Mouse (Mus musculus) retina, embryonic 14.5 days (tissue): ENCODE data around the gene Il10.

ENCODE experiments used
- DNase-seq: peaks from one replicate; pipeline ENCODE4 v3.0.0-alpha.2; 2015; ENCODE audit warnings: low spot score

Il10 gene

DNA sequence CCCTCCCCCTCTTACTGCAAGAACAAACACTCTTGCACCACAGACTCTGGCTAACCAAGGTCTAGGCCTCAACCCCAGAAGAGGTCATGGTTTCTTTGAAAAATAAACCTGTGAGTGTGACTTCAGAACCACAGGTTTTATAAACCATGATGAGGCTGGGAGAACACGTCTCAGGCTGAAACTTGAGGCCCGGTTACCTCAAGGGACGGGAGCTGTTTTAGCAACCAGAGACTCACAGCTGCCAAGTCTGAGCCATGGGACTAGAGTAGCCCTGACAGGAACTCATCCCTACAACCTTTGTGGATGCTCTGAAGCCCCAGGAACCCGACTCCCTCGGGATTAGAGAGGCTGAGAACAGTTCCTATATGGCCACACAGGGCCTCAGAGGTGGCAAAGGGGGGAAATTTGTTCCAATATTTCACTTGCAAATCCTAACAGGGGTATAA, 29.7 kb downstream of the Il10 start:
- no peak for DNase-seq

- no peak for DNase-seq
Measured at GRCm38 (mm10) chr1:131050011-131050410, 30.4 kb downstream of the Il10 start.

DNA sequence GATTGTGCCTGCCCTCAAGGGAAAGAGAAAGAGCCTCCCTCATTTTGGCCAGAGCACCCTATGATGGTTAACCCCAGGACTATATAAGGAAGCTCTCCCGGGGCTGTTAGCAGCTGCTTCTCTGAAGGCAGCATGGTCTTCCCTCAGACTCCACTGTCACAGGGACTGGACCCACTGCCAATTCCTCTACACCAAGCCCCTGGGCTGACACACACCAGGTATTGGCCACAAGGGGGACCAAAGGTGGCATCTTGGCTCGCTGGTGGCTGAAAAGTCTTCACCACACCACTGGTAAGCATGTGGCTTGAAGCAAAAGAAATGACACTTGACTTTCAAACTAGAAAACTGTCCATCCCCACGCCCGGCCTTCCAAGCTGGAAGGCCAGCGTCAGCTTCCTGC, 31.0 kb downstream of the Il10 start:
- DNase-seq: no peak

DNA sequence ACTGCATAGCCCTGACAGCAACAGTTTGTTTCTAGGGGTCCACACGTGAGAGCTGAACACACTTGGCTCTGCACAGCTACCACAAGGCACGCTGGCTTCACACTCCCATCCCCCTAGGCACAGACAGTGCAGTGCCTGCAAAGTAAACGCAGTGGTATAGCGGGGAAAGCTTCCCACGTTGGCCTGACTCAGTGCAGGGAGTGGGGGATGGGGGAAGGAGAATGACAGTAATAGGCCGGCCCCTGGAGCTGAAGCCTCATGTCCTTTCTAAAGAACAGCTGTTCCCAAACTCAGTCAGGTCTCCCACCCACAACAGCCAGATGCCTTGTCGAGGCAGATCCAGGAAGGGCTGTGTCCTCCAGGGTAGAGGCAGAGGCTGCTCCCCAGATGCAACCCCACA, 31.4 kb downstream of the Il10 start:
- DNase-seq: peak; percentile 12

DNA sequence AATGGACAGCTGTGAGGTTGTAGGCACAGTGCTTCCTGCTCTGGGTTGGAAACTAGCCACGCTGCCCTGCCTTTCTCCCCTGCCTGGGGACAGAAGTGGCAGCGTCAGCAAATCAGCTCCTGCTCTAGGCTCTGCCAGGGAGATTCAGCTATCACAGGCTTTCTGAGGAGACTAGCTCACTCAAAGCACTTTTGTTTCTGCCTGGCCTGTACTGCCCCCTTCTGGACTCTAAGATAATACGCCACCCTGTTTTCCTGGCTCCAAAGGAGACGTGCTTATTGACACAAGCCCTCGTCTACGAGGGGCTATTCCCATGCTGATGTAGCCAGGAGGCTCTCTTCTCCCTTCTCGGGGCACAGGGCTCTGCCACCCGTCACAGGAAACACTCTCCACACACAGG, 33.6 kb downstream of the Il10 start:
- peak; percentile 88 for DNase-seq

DNA sequence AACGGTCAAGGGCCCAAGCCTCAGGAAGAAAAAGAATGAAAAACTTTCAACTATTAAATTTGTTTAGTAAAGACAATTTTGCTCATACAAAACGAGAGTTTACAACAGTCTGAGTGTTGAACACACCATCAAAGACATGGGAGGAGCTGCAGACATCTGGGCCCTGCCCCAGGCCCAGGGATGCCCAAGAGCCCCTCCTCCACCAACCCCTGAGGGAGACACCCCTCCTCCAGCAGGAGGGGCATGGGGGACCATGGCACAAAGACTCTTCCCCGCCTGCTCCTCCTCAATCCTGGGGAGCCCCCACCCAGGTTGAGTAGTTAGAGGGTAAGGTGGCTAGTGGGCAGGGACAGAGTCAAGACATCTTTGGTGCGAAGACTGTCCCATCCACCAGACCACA, 34.0 kb downstream of the Il10 start:
- no peak for DNase-seq

DNA sequence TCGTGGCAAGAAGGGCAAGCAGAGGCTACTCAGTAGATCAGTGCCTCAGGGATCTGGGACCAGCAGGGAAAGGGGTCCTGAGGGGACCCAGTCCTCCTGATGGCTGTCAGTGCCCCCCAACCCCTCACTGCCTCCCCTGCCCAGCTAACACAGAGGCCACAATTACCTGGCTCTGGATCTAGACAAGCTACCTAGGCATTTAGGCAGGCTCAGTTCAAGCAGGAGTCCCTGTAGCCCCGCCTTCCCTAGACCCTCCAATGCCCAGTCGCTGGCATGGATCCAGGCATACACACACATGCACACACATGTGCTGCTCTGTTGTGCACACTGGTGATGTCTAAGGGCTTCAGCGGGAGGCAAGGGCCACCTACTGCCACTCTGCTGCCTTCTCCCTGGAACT, 34.6 kb downstream of the Il10 start:
- DNase-seq: no peak

GRCm38 (mm10) chr1:131058431-131058830, 38.8 kb downstream of the Il10 start:
- DNase-seq: no peak

GRCm38 (mm10) chr1:131059411-131059810, 39.8 kb downstream of the Il10 start:
- no peak for DNase-seq

GRCm38 (mm10) chr1:131059841-131060240, 40.2 kb downstream of the Il10 start:
- DNase-seq: no peak

DNA sequence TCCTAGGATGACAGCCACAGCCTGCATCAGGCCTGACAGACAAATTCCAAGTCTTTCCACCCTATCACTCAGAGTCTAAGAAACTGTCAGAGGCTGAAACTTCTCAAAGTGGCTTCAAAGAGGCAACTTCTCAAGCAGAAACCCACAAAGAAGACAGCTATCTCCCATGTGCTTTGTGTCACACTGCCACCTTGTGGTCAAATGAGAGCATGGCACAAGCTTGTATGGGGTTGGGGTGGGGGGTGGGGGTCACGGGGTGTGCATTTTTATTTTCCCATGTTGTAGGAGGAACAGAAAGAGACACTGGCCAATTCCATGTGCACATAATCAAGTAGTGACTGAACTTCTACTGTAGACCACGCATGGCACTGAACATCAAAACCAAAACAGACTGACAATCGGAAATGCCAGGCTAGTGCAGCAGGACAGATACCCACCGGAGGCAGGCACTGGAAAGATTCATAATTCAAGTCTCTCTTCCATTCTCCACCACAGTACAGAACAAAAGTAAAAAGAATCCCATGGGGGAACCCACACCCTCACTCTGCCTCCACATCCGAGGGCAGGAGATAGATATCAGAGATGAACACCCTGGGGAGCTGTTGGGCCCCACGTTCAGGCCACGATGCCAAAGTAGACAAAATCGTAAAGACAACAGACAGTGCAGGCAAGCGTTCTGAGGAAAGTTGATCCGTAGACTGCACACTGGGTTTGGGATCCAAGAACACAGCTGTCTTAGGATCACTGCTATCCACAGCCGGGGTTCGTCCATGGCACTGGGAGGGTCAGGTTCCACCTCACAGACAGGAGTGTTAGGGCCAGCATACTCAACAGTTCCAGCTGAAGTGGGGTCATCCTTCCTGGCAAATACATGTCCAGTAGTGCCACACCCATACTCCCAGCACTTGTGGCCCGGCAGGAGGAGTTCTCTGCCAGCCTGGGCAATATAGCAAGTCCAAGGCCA, 40.9 kb downstream of the Il10 start:
- peak; percentile 73 for DNase-seq

GRCm38 (mm10) chr1:131061740-131062254, 42.2 kb downstream of the Il10 start:
- DNase-seq: no peak

DNA sequence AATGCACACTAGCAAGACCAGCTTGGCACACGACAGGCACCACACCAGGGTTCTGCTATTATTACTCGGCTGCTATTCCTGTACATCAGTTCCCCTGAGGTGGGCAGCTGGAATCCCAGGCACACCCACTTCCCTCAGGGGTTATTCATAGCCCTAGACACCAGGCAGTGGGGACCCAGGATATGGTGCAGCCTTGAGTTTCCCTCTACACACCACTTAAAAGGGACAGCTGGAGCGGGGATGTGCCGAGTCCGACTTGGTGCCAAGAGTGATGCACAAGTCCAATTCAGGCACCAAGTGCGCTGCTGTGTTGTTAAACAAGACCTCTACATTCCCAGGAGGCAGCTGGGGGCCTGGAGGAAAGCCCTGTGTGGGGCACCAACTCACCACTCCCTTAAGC, 43.2 kb downstream of the Il10 start:
- DNase-seq: no peak

DNA sequence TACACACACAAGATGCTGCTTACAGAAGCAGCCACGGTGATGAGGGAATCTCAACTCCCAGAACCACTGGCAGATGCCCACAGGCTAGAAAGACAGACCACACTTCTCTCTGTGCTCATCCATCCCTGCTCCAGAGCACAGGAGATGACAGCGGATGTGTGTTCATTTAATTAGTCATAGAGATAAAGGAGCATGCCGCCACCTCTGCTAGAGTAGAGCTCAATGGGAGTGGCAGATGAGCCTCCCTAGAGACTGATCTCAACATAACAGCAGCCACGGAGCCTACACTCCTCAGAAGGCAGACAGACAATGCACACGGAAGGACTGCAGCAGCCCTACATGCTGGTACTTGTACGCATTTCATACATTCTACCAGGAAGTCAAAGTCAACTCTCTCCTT, 44.6 kb downstream of the Il10 start:
- DNase-seq: no peak

- DNase-seq: no peak
Measured at GRCm38 (mm10) chr1:131068011-131068727, 48.5 kb downstream of the Il10 start.

DNA sequence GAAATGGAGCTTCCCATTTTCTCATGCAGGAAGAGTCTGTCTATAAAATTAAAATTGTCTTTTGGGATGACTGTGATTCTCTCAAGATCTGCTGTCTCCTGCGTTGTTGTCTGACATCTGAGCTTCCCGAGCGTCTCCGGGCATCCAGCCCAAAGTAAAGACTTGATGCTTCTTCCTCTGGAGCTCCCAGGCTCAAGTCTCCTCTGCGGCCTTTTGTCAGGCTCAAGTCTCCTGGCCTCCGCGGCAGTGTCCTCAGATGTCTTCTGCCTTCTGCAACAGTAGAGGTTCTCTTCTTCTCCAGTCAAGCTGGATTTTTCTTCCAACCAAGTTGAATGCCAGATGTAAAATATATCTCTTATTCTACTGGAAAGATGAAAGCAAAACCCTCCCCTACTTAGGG, 49.4 kb downstream of the Il10 start:
- no peak for DNase-seq

- DNase-seq: no peak
Measured at GRCm38 (mm10) chr1:131072376-131072990, 52.8 kb downstream of the Il10 start.

- DNase-seq: no peak
Measured at GRCm38 (mm10) chr1:131074524-131074938, 54.9 kb downstream of the Il10 start.
